Mouse (Mus musculus) neural tube, embryonic 11.5 days (tissue): Measurements from ENCODE around the gene Gm4491. TPM values are rescaled to one million over a fixed set of nuclear protein-coding genes. Genes with fewer than 3 reads are reported as not detected.

ENCODE experiments used
- ATAC-seq: fragments of 200-750 bp; cut with Nextera tagmentation; 2 replicates; pipeline ENCODE4 v1.8.0; 2017; ENCODE audit warnings: moderate number of reproducible peaks, mild to moderate bottlenecking, moderate TSS enrichment, moderate library complexity; ENCODE audit not compliant: insufficient read depth, low FRiP score, low TSS enrichment
- DNase-seq: peaks from one replicate; pipeline ENCODE4 v3.0.0-alpha.2; 2015; ENCODE audit warnings: low spot score
- H3K27ac ChIP-seq: fragments of 300-500 bp; sonication (generic); 2 replicates; pipeline ENCODE4 v1.5.1; 2014; ENCODE audit warnings: low read depth, mild to moderate bottlenecking, low read length
- H3K27me3 ChIP-seq: fragments of 300-500 bp; sonication (generic); 2 replicates; pipeline ENCODE4 v1.6.1; 2014; ENCODE audit warnings: mild to moderate bottlenecking, low read length, mixed read lengths; ENCODE audit not compliant: control insufficient read depth, insufficient read depth
- H3K36me3 ChIP-seq: fragments of 300-500 bp; sonication (generic); 2 replicates; pipeline ENCODE4 v1.6.1; 2014; ENCODE audit warnings: mild to moderate bottlenecking, low read length, moderate library complexity, mixed read lengths; ENCODE audit not compliant: control insufficient read depth, insufficient read depth
- H3K4me1 ChIP-seq: fragments of 300-500 bp; sonication (generic); 2 replicates; pipeline ENCODE4 v1.6.1; 2014; ENCODE audit warnings: low read length, mixed read lengths; ENCODE audit not compliant: control insufficient read depth, insufficient read depth
- H3K4me2 ChIP-seq: fragments of 300-500 bp; sonication (generic); 2 replicates; pipeline ENCODE4 v1.6.1; 2014; ENCODE audit warnings: low read depth, mild to moderate bottlenecking, moderate library complexity
- H3K4me3 ChIP-seq: fragments of 300-500 bp; sonication (generic); 2 replicates; pipeline ENCODE4 v1.5.1; 2014; ENCODE audit warnings: low read depth, low read length
- H3K9ac ChIP-seq: fragments of 300-500 bp; sonication (generic); 2 replicates; pipeline ENCODE4 v1.6.1; 2014; ENCODE audit warnings: mild to moderate bottlenecking, low read length
- H3K9me3 ChIP-seq: fragments of 300-500 bp; sonication (generic); 2 replicates; pipeline ENCODE4 v1.6.1; 2016; ENCODE audit warnings: low read length; ENCODE audit not compliant: control insufficient read depth
- polyA plus RNA-seq: library from polyadenylated mRNA; unstranded; fragments of >200 nt; fragmentation: Nextera tagmentation; extraction: Ambion mirVana; gene quantifications from 2 replicates; pipeline ENCODE4 v1.2.1, GENCODE M21; 2014

Gm4491 gene
- polyA plus RNA-seq, 1 experiment from 2014 or later: not detected

DNA sequence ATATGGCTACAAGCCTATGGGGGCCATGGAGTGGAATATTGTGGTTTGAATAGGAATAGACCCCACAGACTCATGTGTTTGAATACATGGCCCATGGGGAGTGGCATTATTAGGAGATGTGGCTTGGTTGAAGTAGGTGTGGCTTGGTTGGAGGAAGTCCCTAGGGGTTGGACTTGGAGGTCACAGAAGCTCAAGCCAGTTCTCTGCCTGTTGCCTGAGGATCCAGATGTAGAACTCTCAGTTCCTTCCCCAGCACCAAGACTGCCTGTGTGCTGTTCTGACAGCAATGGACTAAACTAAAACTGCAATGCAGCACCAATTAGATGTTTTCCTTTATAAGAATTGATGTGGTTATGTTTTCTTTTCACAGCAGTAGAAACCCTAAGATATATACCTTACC lies 49.6 kb downstream of the Gm4491 start:
- H3K9ac ChIP-seq: no peak overlapping the region
- no peaks in the 10 kb centered on the region for H3K27me3 ChIP-seq
- ATAC-seq: no peak
- no peak overlapping the region for H3K4me2 ChIP-seq
- DNase-seq: no peak
- H3K4me1 ChIP-seq: no peaks in the 10 kb centered on the region
- H3K36me3 ChIP-seq: no peaks in the 10 kb centered on the region
- no peaks in the 10 kb centered on the region for H3K9me3 ChIP-seq
- no peak overlapping the region for H3K4me3 ChIP-seq
- H3K27ac ChIP-seq: no peak overlapping the region

Other genes with a start within 250 kb of the Gm4491 start
- gene Zmym2, start 229.2 kb downstream of the Gm4491 start, polyA plus RNA-seq: 56.7 and 67.9 TPM in 2 replicates
- gene Gja3, start 57.8 kb downstream of the Gm4491 start, polyA plus RNA-seq: 0.13 and 0.51 TPM in 2 replicates
- 47.4 and 50.0 TPM in 2 replicates for gene Gjb2, start 11.2 kb downstream of the Gm4491 start, polyA plus RNA-seq
- 6.5 and 8.7 TPM in 2 replicates for gene Gjb6, start 17.7 kb upstream of the Gm4491 start, polyA plus RNA-seq